10 mouse cellular contexts compared by ENCODE assay signal in the genomic region with DNA sequence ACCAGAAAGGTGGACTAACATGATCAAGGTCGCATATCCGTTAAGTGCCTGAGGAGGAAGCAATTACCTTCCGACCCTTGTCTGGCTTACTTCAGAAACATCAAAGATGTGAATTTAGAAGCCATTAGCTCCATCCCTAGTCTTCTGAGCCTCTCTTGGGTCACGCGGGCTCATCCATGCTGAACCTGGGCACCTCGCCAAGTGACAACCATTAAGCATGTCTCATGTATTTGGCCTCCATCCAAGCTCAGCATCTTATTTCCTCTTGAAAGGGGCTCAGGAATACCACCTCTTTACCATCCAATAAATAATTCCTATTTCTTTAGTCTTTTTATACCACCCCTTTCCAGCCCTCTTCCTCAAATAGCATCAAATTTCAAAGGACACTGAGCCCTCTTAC. TPM values are rescaled to one million over a fixed set of nuclear protein-coding genes. Genes with fewer than 3 reads are reported as not detected.
DNase-seq lines count a peak whose midpoint lies in the region; ATAC-seq lines count a peak whose summit lies in the region.
"Had no signal": no experiment of that assay in that cellular context is flagged by ENCODE, and none has a peak within 500 bp of the region (broad histone marks: within the 10 kb centered on the region; RNA-seq: fewer than 3 reads in every experiment).

No protein-coding gene starts in this region.

- DNase-seq in cerebellum, adult 18-20 months = peak; percentile 20 to 35
- DNase-seq in kidney, postnatal 14 days = peak; percentile 72
- no peak for DNase-seq in kidney, adult 11 months
- peak; percentile 54 for DNase-seq in 3T3-L1 (ENCODE audit: low read depth, low spot score)
- DNase-seq in adrenal gland, postnatal 4 days (ENCODE audit: low spot score in 2 of 2) = peak; percentile 37 to 65
- DNase-seq in spleen, postnatal 4 days (ENCODE audit: low spot score in 2 of 2) = no peak
- DNase-seq in embryo, embryonic 9.5 days (ENCODE audit: extremely low spot score) = no peak
- DNase-seq: cerebellum, adult 2 months; gastrocnemius, postnatal 36 days had no signal

- no peak for ATAC-seq in cerebellum, adult (ENCODE audit: insufficient number of reproducible peaks, low FRiP score, low TSS enrichment)

RNA-seq across cellular contexts. Expression of gene Kif3b, which starts 3.4 kb away (rescaled TPM):
- total RNA-seq in adrenal gland, postnatal 4 days (2021) = 10 to 100 TPM; 28.0 to 29.2 TPM

RNA-seq across cellular contexts. Expression of gene Pofut1, which starts 46.5 kb away (rescaled TPM):
- total RNA-seq in adrenal gland, postnatal 4 days (2021) = 10 to 100 TPM; 47.3 to 48.8 TPM

RNA-seq across cellular contexts. Expression of gene Plagl2, which starts 46.6 kb away (rescaled TPM):
- 10 to 100 TPM; 19.1 to 20.3 TPM for total RNA-seq in adrenal gland, postnatal 4 days (2021)

RNA-seq across cellular contexts. Expression of gene Asxl1, which starts 57.8 kb away (rescaled TPM):
- total RNA-seq in adrenal gland, postnatal 4 days (2021) = 10 to 100 TPM; 51.3 to 53.2 TPM

Comparison
In these comparisons a context has a peak if more than half of its experiments do, and no peak if none do; other contexts are left out.
1. DNase-seq: peak in cerebellum, adult 18-20 months (2 of 2), kidney, postnatal 14 days (single experiment), 3T3-L1 (single experiment) and adrenal gland, postnatal 4 days (2 of 2); none in kidney, adult 11 months (single experiment), spleen, postnatal 4 days (0 of 2) and embryo, embryonic 9.5 days (single experiment).